Mouse (Mus musculus) testis, adult 2 months (tissue): ENCODE results near the gene Dclk2.

Experiments used
- CTCF ChIP-seq: fragments of 200-500 bp; IDR thresholded peaks from 2 replicates; pipeline ENCODE4 v1.5.1; 2012; ENCODE audit warnings: low read depth, mild to moderate bottlenecking, inconsistent platforms, low read length, moderate library complexity; ENCODE audit not compliant: control insufficient read depth, insufficient read depth, insufficient replicate concordance
- POLR2A ChIP-seq: fragments of 200-500 bp; IDR thresholded peaks from 2 replicates; pipeline ENCODE4 v1.6.1; 2012; ENCODE audit warnings: low read depth, mild to moderate bottlenecking, inconsistent platforms, low read length, moderate library complexity; ENCODE audit not compliant: control insufficient read depth

DNA sequence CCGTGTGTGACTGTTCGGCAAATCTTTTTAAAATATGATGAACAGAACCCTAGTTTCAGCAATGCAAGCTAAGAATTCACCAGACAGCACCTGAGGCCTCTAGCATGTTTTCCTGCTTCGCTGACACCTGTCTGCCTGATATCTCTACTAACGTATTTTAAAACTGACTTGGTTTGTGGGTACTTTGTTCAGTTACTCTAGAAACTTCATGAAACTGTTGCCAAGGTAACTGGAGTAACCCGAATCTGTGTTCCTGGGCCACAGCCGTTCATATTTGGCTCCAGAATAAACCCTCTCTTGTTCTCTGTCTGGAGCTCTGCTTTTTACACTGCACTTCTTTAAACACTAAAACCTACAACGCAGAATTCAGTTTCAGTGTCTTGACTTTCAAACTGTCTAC lies 86.3 kb downstream of the Dclk2 start:
- TF ChIP-seq CTCF (no peak), POLR2A (no peak)
